Mouse (Mus musculus): ENCODE measurements at regions not wholly inside any gene's neighbourhood (a gene's known extent, or its start where the extent isn't known, plus 50 kb on each side); places are given as distances from the start of the nearest gene placed in this dataset.

- Histone ChIP-seq H3K79me2 (ENCODE audit: control insufficient read depth, insufficient read depth) (no peaks in the 10 kb centered on the region), H3K79me3 (ENCODE audit: low read depth) (no peaks in the 10 kb centered on the region), H3ac (ENCODE audit: control insufficient read depth, insufficient read length, low read depth) (no peak overlapping the region), H3K36me3 (ENCODE audit: control insufficient read depth, insufficient read depth) (no peaks in the 10 kb centered on the region), H3K4me3 (ENCODE audit: insufficient read depth, poor library complexity, severe bottlenecking) (no peak overlapping the region), H3K27me3 (ENCODE audit: control insufficient read depth, insufficient read depth, insufficient read length) (no peaks in the 10 kb centered on the region)
- no peak for TF ChIP-seq MYOD1 (IDR thresholded peaks at IDR 0.05; ENCODE audit: control insufficient read depth, insufficient read length, low read depth)
- TF ChIP-seq CEBPB (IDR thresholded peaks at IDR 0.05; ENCODE audit: low read depth): no peak
- no peak for TF ChIP-seq MAX (IDR thresholded peaks at IDR 0.05)
- no peak for TF ChIP-seq CTCF (IDR thresholded peaks at IDR 0.05; ENCODE audit: control insufficient read depth, insufficient read depth, insufficient read length)
These were observed 678.2 kb downstream of the Vrk1 start for GRCm38 (mm10) chr12:106688156-106688740.

- Histone ChIP-seq H3K79me2 (ENCODE audit: control insufficient read depth, insufficient read depth) (no peaks in the 10 kb centered on the region), H3K36me3 (ENCODE audit: control insufficient read depth, insufficient read depth) (no peaks in the 10 kb centered on the region), H3K27me3 (ENCODE audit: control insufficient read depth, insufficient read depth, insufficient read length) (no peaks in the 10 kb centered on the region), H3K79me3 (ENCODE audit: low read depth) (no peaks in the 10 kb centered on the region), H3K4me3 (ENCODE audit: insufficient read depth, poor library complexity, severe bottlenecking) (no peak overlapping the region), H3ac (ENCODE audit: control insufficient read depth, insufficient read length, low read depth) (no peak overlapping the region)
- TF ChIP-seq USF1 (IDR thresholded peaks at IDR 0.05; ENCODE audit: low read depth) (no peak), CEBPB (IDR thresholded peaks at IDR 0.05; ENCODE audit: low read depth) (no peak), FOSL1 (IDR thresholded peaks at IDR 0.05; ENCODE audit: insufficient read depth, low read length, poor library complexity, severe bottlenecking) (no peak), MYOD1 (IDR thresholded peaks at IDR 0.05; ENCODE audit: control insufficient read depth, insufficient read length, low read depth) (no peak), CTCF (IDR thresholded peaks at IDR 0.05; ENCODE audit: control insufficient read depth, insufficient read depth, insufficient read length) (no peak), MAX (IDR thresholded peaks at IDR 0.05) (no peak), MYOG (IDR thresholded peaks at IDR 0.05; ENCODE audit: control insufficient read depth, extremely low read depth, insufficient read length) (no peak)
These were observed 692.9 kb downstream of the Vrk1 start for GRCm38 (mm10) chr12:106702958-106703357.

- H3K79me3 ChIP-seq (ENCODE audit: low read depth): no peaks in the 10 kb centered on the region
- no peak overlapping the region for H3ac ChIP-seq (ENCODE audit: control insufficient read depth, insufficient read length, low read depth)
- no peak overlapping the region for H3K4me3 ChIP-seq (ENCODE audit: insufficient read depth, poor library complexity, severe bottlenecking)
- H3K79me2 ChIP-seq (ENCODE audit: control insufficient read depth, insufficient read depth): no peaks in the 10 kb centered on the region
- no peaks in the 10 kb centered on the region for H3K36me3 ChIP-seq (ENCODE audit: control insufficient read depth, insufficient read depth)
- no peak for TF ChIP-seq CTCF (IDR thresholded peaks at IDR 0.05; ENCODE audit: control insufficient read depth, insufficient read depth, insufficient read length)
- TF ChIP-seq MAX (IDR thresholded peaks at IDR 0.05): no peak
- TF ChIP-seq MYOD1 (IDR thresholded peaks at IDR 0.05; ENCODE audit: control insufficient read depth, insufficient read length, low read depth): no peak
- no peak for TF ChIP-seq FOSL1 (IDR thresholded peaks at IDR 0.05; ENCODE audit: insufficient read depth, low read length, poor library complexity, severe bottlenecking)
- no peak for TF ChIP-seq MYOG (IDR thresholded peaks at IDR 0.05; ENCODE audit: control insufficient read depth, extremely low read depth, insufficient read length)
- TF ChIP-seq CEBPB (IDR thresholded peaks at IDR 0.05; ENCODE audit: low read depth): no peak
- no peak for TF ChIP-seq USF1 (IDR thresholded peaks at IDR 0.05; ENCODE audit: low read depth)
- H3K27me3 ChIP-seq (ENCODE audit: control insufficient read depth, insufficient read depth, insufficient read length): no peaks in the 10 kb centered on the region
These were observed 711.4 kb downstream of the Vrk1 start for GRCm38 (mm10) chr12:106721271-106722009.

- Histone ChIP-seq H3K36me3 (ENCODE audit: control insufficient read depth, insufficient read depth) (no peaks in the 10 kb centered on the region), H3K27me3 (ENCODE audit: control insufficient read depth, insufficient read depth, insufficient read length) (no peaks in the 10 kb centered on the region), H3ac (ENCODE audit: control insufficient read depth, insufficient read length, low read depth) (no peak overlapping the region), H3K79me3 (ENCODE audit: low read depth) (no peaks in the 10 kb centered on the region), H3K79me2 (ENCODE audit: control insufficient read depth, insufficient read depth) (no peaks in the 10 kb centered on the region), H3K4me3 (ENCODE audit: insufficient read depth, poor library complexity, severe bottlenecking) (no peak overlapping the region)
- TF ChIP-seq CTCF (IDR thresholded peaks at IDR 0.05; ENCODE audit: control insufficient read depth, insufficient read depth, insufficient read length): no peak
- no peak for TF ChIP-seq USF1 (IDR thresholded peaks at IDR 0.05; ENCODE audit: low read depth)
- TF ChIP-seq MYOG (IDR thresholded peaks at IDR 0.05; ENCODE audit: control insufficient read depth, extremely low read depth, insufficient read length): no peak
These were observed 712.0 kb downstream of the Vrk1 start for GRCm38 (mm10) chr12:106722010-106722362.

- Histone ChIP-seq H3K4me3 (ENCODE audit: insufficient read depth, poor library complexity, severe bottlenecking) (no peak overlapping the region), H3ac (ENCODE audit: control insufficient read depth, insufficient read length, low read depth) (no peak overlapping the region), H3K79me2 (ENCODE audit: control insufficient read depth, insufficient read depth) (no peaks in the 10 kb centered on the region), H3K27me3 (ENCODE audit: control insufficient read depth, insufficient read depth, insufficient read length) (no peaks in the 10 kb centered on the region), H3K79me3 (ENCODE audit: low read depth) (no peaks in the 10 kb centered on the region), H3K36me3 (ENCODE audit: control insufficient read depth, insufficient read depth) (no peaks in the 10 kb centered on the region)
- TF ChIP-seq FOSL1 (IDR thresholded peaks at IDR 0.05; ENCODE audit: insufficient read depth, low read length, poor library complexity, severe bottlenecking) (no peak), MYOD1 (IDR thresholded peaks at IDR 0.05; ENCODE audit: control insufficient read depth, insufficient read length, low read depth) (no peak), MYOG (IDR thresholded peaks at IDR 0.05; ENCODE audit: control insufficient read depth, extremely low read depth, insufficient read length) (no peak), USF1 (IDR thresholded peaks at IDR 0.05; ENCODE audit: low read depth) (no peak), CTCF (IDR thresholded peaks at IDR 0.05; ENCODE audit: control insufficient read depth, insufficient read depth, insufficient read length) (no peak)
These were observed 712.7 kb downstream of the Vrk1 start for GRCm38 (mm10) chr12:106722761-106723160.

- TF ChIP-seq CTCF (IDR thresholded peaks at IDR 0.05; ENCODE audit: control insufficient read depth, insufficient read depth, insufficient read length): no peak
- no peak for TF ChIP-seq MAX (IDR thresholded peaks at IDR 0.05)
- no peak for TF ChIP-seq USF1 (IDR thresholded peaks at IDR 0.05; ENCODE audit: low read depth)
- TF ChIP-seq MYOG (IDR thresholded peaks at IDR 0.05; ENCODE audit: control insufficient read depth, extremely low read depth, insufficient read length): no peak
- TF ChIP-seq CEBPB (IDR thresholded peaks at IDR 0.05; ENCODE audit: low read depth): no peak
- no peak for TF ChIP-seq FOSL1 (IDR thresholded peaks at IDR 0.05; ENCODE audit: insufficient read depth, low read length, poor library complexity, severe bottlenecking)
- no peak for TF ChIP-seq MYOD1 (IDR thresholded peaks at IDR 0.05; ENCODE audit: control insufficient read depth, insufficient read length, low read depth)
- no peaks in the 10 kb centered on the region for H3K36me3 ChIP-seq (ENCODE audit: control insufficient read depth, insufficient read depth)
- H3ac ChIP-seq (ENCODE audit: control insufficient read depth, insufficient read length, low read depth): no peak overlapping the region
- no peaks in the 10 kb centered on the region for H3K79me2 ChIP-seq (ENCODE audit: control insufficient read depth, insufficient read depth)
- no peak overlapping the region for H3K4me3 ChIP-seq (ENCODE audit: insufficient read depth, poor library complexity, severe bottlenecking)
- no peaks in the 10 kb centered on the region for H3K79me3 ChIP-seq (ENCODE audit: low read depth)
- no peaks in the 10 kb centered on the region for H3K27me3 ChIP-seq (ENCODE audit: control insufficient read depth, insufficient read depth, insufficient read length)
These were observed 716.9 kb downstream of the Vrk1 start for GRCm38 (mm10) chr12:106726920-106727319.
